Mouse (Mus musculus) bone marrow, adult 2 months (tissue): ENCODE data around the gene B3gat3. TPM values are rescaled to one million over a fixed set of nuclear protein-coding genes. Genes with fewer than 3 reads are reported as not detected.
"Not testable (repeated sequence)": the region's sequence is repeated elsewhere in the genome, so short reads cannot be mapped to it uniquely, and the experiment has no call there.

Experiments used
- H3K27ac ChIP-seq: fragments of 200-500 bp; 2 replicates; pipeline ENCODE4 v1.5.1; 2012; ENCODE audit warnings: low read depth, mild to moderate bottlenecking, control low read depth, inconsistent platforms, low read length; ENCODE audit not compliant: control insufficient read depth, poor library complexity, insufficient read depth
- H3K4me1 ChIP-seq: fragments of 200-500 bp; 2 replicates; pipeline ENCODE4 v1.6.1; 2011; ENCODE audit warnings: low read length; ENCODE audit not compliant: control insufficient read depth, insufficient read depth
- H3K4me3 ChIP-seq: fragments of 200-500 bp; replicated peaks from 2 replicates; pipeline ENCODE3; 2011; ENCODE audit warnings: mild to moderate bottlenecking, low read depth, low read length, control low read depth; ENCODE audit not compliant: control insufficient read depth
- CTCF ChIP-seq: fragments of 200-500 bp; IDR thresholded peaks from 2 replicates; pipeline ENCODE4 v1.5.1; 2011; ENCODE audit warnings: low read length, control low read depth; ENCODE audit not compliant: control insufficient read depth, insufficient read depth
- POLR2A ChIP-seq: fragments of 200-500 bp; IDR thresholded peaks from 2 replicates; pipeline ENCODE4 v1.6.1; 2011; ENCODE audit warnings: low read depth, mild to moderate bottlenecking, control low read depth, low read length, borderline replicate concordance; ENCODE audit not compliant: control insufficient read depth
- WGBS: fragments of 180-500 bp; shearing (Covaris S2); methylation state at CpG from one replicate; pipeline ENCODE4 v1.1.7; 2018; 5-methylcytosine and 5-hydroxymethylcytosine counted together
- polyA plus RNA-seq: library from polyadenylated mRNA; stranded (reverse); fragments of >200 nt; gene quantifications from 2 replicates; pipeline ENCODE4 v1.2.4, GENCODE M21; 2011; ENCODE audit warnings: low replicate concordance; ENCODE audit not compliant: missing spikeins, insufficient read depth, insufficient read length

The B3gat3 gene
- 45.8 and 58.5 TPM in 2 replicates for polyA plus RNA-seq

- Histone ChIP-seq H3K4me1 (peaks cover 3% of the 10 kb centered on the region; the same call in 1 of the 2 replicates), H3K27ac (peak within 1 kb of the TSS; percentile 86), H3K4me3 (peak within 1 kb of the TSS; percentile 91)
- WGBS: 1% methylated on average over 50 of the region's 50 CpGs
- TF ChIP-seq CTCF: no peak
- peak; percentile 66; the same call in 1 of the 2 replicates for TF ChIP-seq POLR2A
These were observed at the start of gene B3gat3 for GRCm38 (mm10) chr19:8920073-8920736. Gene B3gat3 (plus strand): TSS chr19:8920374.

- H3K4me1 ChIP-seq, H3K4me3 ChIP-seq, H3K27ac ChIP-seq: not testable (repeated sequence)
- WGBS: 67% methylated on average over 3 of the region's 3 CpGs
These were observed 49.8 kb upstream of the B3gat3 start for GRCm38 (mm10) chr19:8870381-8870780.

- no peak for TF ChIP-seq POLR2A
- no peak for TF ChIP-seq CTCF
- Histone ChIP-seq H3K4me1 (no peaks in the 10 kb centered on the region; the same call in 1 of the 2 replicates), H3K4me3 (peak overlapping the region; percentile 89), H3K27ac (peak overlapping the region; percentile 42)
- WGBS: 20% methylated on average over 9 of the region's 9 CpGs
These were observed 49.3 kb upstream of the B3gat3 start for GRCm38 (mm10) chr19:8870838-8871237.

DNA sequence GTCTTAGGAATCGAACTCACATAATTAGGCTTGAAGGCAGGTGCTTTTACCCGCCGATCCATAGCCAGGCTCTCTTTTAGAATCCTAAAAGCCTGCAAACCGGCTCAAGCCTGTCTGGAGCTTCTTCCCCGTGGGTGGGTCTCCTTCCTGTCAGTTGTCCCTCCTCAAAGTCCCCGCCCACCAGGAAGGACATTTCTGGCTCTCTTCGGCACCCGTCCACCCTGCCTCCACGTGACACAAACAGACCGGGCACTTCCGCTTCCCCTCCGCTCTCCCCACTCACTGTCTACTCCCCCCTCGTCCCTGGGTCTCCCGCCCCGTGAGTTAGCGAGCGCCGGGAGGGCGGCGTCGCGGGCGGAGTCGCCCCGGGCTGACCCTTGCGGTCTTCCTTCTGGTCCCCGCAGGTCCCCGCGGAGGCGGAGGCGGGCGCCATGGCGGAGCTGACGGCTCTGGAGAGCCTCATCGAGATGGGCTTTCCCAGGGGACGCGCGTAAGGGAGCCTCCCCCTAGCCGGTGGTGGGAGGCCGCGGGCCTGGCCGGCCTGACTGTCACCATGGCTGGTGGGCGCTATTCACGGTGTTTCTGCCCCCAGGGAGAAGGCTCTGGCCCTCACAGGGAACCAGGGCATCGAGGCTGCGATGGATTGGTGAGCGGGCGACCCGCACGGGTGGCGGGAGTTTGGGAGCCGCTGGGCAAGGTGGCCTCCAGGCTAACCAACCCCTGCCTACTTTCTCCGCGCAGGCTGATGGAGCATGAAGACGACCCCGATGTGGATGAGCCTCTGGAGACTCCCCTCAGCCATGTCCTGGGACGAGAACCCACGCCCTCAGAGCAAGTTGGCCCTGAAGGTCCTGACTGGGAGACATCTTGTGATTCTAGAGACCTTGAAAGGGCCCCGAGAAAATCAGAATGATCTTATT, 48.6 kb upstream of the B3gat3 start, which contains the start of gene Ubxn1:
TSS of gene Ubxn1 (plus strand) at position 230 of the 920 bp plus-strand sequence.
- Histone ChIP-seq H3K4me1 (no peaks in the 10 kb centered on the region; the same call in 1 of the 2 replicates), H3K4me3 (peak within 1 kb of the TSS; percentile 89), H3K27ac (peak within 1 kb of the TSS; percentile 80)
- TF ChIP-seq POLR2A (peak; percentile 69), CTCF (no peak)
- under 1% methylated on average over 59 of the region's 59 CpGs for WGBS

- Histone ChIP-seq H3K27ac (no peak overlapping the region), H3K4me3 (peak overlapping the region; percentile 29), H3K4me1 (no peaks in the 10 kb centered on the region; the same call in 1 of the 2 replicates)
- TF ChIP-seq CTCF (no peak), POLR2A (no peak)
- WGBS: 70% methylated on average over 10 of the region's 10 CpGs
These were observed 47.8 kb upstream of the B3gat3 start for GRCm38 (mm10) chr19:8872266-8872840.

DNA sequence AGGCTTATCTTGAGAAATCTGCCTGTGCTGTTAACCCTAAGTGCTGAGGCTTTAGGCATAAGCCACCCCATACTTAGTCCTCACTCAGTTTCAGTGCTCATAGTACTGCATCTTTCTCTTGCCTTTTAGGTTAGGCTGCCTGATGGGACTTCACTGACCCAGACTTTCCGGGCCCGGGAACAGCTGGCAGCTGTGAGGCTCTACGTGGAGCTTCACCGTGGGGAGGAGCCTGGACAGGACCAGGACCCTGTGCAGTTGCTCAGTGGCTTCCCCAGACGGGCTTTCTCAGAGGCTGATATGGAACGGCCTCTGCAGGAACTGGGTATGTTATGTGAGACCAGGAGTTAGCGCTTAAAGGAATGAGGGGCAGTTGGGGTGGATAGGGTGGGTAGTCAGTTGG, 45.1 kb upstream of the B3gat3 start:
- H3K27ac ChIP-seq: no peak overlapping the region
- no peaks in the 10 kb centered on the region; the same call in 1 of the 2 replicates for H3K4me1 ChIP-seq
- TF ChIP-seq CTCF: no peak
- no peak for TF ChIP-seq POLR2A
- 89% methylated on average over 7 of the region's 7 CpGs for WGBS
- no peak overlapping the region for H3K4me3 ChIP-seq

- Histone ChIP-seq H3K4me3 (peak within 1 kb of the TSS; percentile 92), H3K27ac (peak within 1 kb of the TSS; percentile 79)
- under 1% methylated on average over 42 of the region's 42 CpGs for WGBS
These were observed 39.7 kb upstream of the B3gat3 start, which contains the start of gene Uqcc3 for GRCm38 (mm10) chr19:8880311-8881033. Gene Uqcc3 (minus strand): TSS chr19:8880923.

More at GRCm38 (mm10) chr19:8880311-8881033, 39.7 kb upstream of the B3gat3 start, which contains the start of gene Uqcc3:
- peak; percentile 64 for TF ChIP-seq POLR2A
- TF ChIP-seq CTCF: no peak; the same call in 1 of the 2 replicates
- no peaks in the 10 kb centered on the region; the same call in 1 of the 2 replicates for H3K4me1 ChIP-seq
